Mouse (Mus musculus) midbrain, embryonic 13.5 days (tissue): Measurements from ENCODE around the gene Herc3. TPM values are rescaled to one million over a fixed set of nuclear protein-coding genes. Genes with fewer than 3 reads are reported as not detected.

Experiments used
- ATAC-seq: fragments of 200-750 bp; cut with Nextera tagmentation; 2 replicates; pipeline ENCODE4 v1.8.0; 2017; ENCODE audit warnings: mild to moderate bottlenecking, moderate TSS enrichment, moderate library complexity
- H3K27ac ChIP-seq: fragments of 300-500 bp; sonication (generic); 2 replicates; pipeline ENCODE4 v1.5.1; 2015; ENCODE audit warnings: inconsistent platforms, mild to moderate bottlenecking, moderate library complexity
- H3K27me3 ChIP-seq: fragments of 300-500 bp; sonication (generic); 2 replicates; pipeline ENCODE4 v1.6.1; 2015; ENCODE audit warnings: mild to moderate bottlenecking, inconsistent platforms
- H3K36me3 ChIP-seq: fragments of 300-500 bp; sonication (generic); 2 replicates; pipeline ENCODE4 v1.6.1; 2015; ENCODE audit warnings: mild to moderate bottlenecking, inconsistent platforms
- H3K4me1 ChIP-seq: fragments of 300-500 bp; sonication (generic); replicated peaks from 2 replicates; pipeline ENCODE4 v1.6.1; 2015; ENCODE audit warnings: inconsistent platforms
- H3K4me2 ChIP-seq: fragments of 300-500 bp; sonication (generic); replicated peaks from 2 replicates; pipeline ENCODE4 v1.6.1; 2015; ENCODE audit warnings: moderate library complexity, mild to moderate bottlenecking, inconsistent platforms
- H3K4me3 ChIP-seq: fragments of 300-500 bp; sonication (generic); replicated peaks from 2 replicates; pipeline ENCODE4 v1.5.1; 2015; ENCODE audit warnings: mild to moderate bottlenecking, inconsistent platforms
- H3K9ac ChIP-seq: fragments of 300-500 bp; sonication (generic); replicated peaks from 2 replicates; pipeline ENCODE4 v1.6.1; 2015; ENCODE audit warnings: mild to moderate bottlenecking, inconsistent platforms
- H3K9me3 ChIP-seq: fragments of 300-500 bp; sonication (generic); 2 replicates; pipeline ENCODE4 v1.6.1; 2016; ENCODE audit warnings: mild to moderate bottlenecking, inconsistent platforms
- WGBS: fragments of 180-500 bp; shearing (Covaris S2); methylation state at CpG from one replicate; pipeline ENCODE4 v1.1.7; 2015; 5-methylcytosine and 5-hydroxymethylcytosine counted together
- polyA plus RNA-seq: library from polyadenylated mRNA; unstranded; fragments of >200 nt; fragmentation: Nextera tagmentation; extraction: Ambion mirVana; gene quantifications from 2 replicates; pipeline ENCODE4 v1.2.1, GENCODE M21; 2015

Herc3 gene
- polyA plus RNA-seq, 1 experiment from 2014 or later: 19.3 TPM

DNA sequence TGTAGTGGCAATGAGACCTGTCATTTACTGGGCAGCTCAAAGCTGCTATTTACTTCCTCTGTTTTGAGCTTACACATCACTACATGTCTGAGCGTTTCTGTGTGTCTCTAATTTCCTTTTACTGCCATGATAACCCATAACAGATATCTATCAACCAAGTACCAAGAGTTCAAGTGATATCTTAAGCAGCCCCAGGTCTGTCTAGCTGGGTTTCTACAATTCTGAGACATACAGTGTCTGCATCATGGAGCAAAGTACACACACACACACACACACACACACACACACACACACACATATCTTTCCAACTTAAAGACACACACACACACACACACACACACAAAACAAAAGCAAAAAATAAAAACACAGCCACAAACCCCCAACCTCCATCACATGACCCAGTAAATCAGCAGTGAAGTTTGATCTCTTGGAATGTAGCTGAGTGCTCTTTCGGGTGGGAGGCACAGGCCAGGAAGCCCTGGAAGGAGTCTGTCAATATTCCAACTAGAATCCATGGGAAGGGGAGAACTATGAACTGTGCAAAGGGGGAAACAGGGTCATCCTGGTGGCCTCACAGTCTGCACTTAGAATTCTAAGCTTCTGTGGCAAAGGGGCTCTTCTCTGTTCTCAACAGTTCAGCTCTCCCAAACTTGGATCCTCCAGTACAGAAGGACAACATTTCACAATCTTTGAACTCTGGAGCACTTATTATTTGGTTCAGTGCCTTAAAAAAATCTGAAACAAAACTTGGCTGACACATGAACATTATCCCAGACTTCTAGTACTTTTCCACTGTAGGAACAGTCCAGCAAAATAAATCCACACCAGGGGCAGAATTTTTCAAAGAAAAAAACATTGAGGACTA lies 120.1 kb downstream of the Herc3 start:
- Histone ChIP-seq H3K27me3 (no peaks in the 10 kb centered on the region), H3K4me1 (no peaks in the 10 kb centered on the region), H3K4me2 (no peak overlapping the region), H3K9ac (no peak overlapping the region), H3K27ac (no peak overlapping the region), H3K4me3 (no peak overlapping the region), H3K9me3 (no peaks in the 10 kb centered on the region), H3K36me3 (peaks cover 26% of the 10 kb centered on the region)
- WGBS: 79% methylated on average over 2 of the region's 2 CpGs
- ATAC-seq: no peak

DNA sequence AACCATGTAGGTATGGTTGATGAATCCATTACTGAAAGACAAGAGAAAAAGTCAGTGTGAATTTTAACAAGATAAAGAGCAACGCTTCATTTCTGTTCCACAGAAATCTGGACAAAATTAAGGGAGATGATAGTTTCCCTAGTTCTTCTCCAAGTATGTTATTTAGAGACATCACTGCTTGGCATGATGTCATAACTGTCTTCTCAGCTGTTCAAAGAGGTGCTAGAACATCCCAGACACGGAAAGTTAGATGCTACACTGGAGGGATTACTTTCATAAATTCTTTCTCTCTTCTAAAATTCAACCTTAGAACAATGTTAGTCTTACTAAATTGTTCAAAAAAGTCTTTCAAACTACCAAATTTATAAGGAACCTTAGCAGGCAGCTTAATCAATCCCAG lies 129.3 kb downstream of the Herc3 start:
- ATAC-seq: no peak
- H3K4me2 ChIP-seq: no peak overlapping the region
- H3K36me3 ChIP-seq: peaks cover 4% of the 10 kb centered on the region; the same call in 1 of the 2 replicates
- H3K27me3 ChIP-seq: no peaks in the 10 kb centered on the region
- WGBS: 93% methylated on average over 2 of the region's 2 CpGs
- H3K4me1 ChIP-seq: peaks cover 11% of the 10 kb centered on the region
- H3K9me3 ChIP-seq: no peaks in the 10 kb centered on the region
- H3K27ac ChIP-seq: no peak overlapping the region
- H3K9ac ChIP-seq: no peak overlapping the region
- H3K4me3 ChIP-seq: no peak overlapping the region

DNA sequence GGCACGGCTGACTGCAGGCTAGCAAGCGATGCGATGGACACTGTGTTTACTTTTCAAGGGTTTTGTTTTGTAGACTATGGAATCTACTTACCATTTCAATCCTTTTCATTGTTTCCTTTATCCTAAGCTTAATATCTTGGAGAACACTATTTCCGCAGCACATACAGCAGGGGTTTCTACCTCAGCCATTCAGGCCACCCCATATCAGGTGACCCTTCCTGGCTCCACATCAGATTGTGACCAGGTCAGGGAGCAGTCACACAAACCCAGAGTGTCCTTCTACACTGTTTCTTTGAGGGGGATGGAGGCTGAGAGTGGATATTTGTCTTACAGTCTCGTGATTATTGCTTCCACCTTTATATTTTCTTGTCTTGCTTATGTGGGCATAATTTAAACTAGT lies 131.4 kb downstream of the Herc3 start:
- 79% methylated on average over 5 of the region's 5 CpGs for WGBS
- Histone ChIP-seq H3K9me3 (no peaks in the 10 kb centered on the region), H3K27me3 (no peaks in the 10 kb centered on the region), H3K4me2 (no peak overlapping the region), H3K27ac (no peak overlapping the region), H3K9ac (no peak overlapping the region), H3K4me3 (no peak overlapping the region), H3K4me1 (peaks cover 12% of the 10 kb centered on the region), H3K36me3 (no peaks in the 10 kb centered on the region)
- ATAC-seq: no peak

DNA sequence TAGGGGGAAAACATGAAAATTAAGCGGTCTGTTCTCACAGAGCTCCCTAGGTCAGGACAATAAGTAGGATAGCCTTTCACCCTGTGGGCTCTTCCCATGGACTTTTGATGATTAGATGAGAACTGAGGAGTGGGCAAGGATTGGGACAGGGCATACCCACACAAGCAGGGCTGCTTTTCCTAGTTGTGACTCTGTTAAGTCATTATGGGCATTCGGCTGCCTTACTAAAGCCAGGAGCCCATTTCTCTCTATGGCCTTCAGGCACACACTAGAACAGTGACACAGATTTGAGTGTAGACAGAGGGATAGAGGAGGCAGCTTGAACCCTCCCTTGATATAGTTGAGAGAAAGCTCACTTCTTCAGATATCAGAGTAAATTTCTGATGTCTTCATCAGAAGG lies 132.8 kb downstream of the Herc3 start:
- H3K4me2 ChIP-seq: no peak overlapping the region
- H3K9me3 ChIP-seq: no peaks in the 10 kb centered on the region
- H3K27me3 ChIP-seq: no peaks in the 10 kb centered on the region
- WGBS: 92% methylated on average over 2 of the region's 2 CpGs
- no peak overlapping the region for H3K27ac ChIP-seq
- H3K36me3 ChIP-seq: no peaks in the 10 kb centered on the region
- no peak for ATAC-seq
- no peak overlapping the region for H3K4me3 ChIP-seq
- H3K4me1 ChIP-seq: peaks cover 12% of the 10 kb centered on the region
- H3K9ac ChIP-seq: no peak overlapping the region

DNA sequence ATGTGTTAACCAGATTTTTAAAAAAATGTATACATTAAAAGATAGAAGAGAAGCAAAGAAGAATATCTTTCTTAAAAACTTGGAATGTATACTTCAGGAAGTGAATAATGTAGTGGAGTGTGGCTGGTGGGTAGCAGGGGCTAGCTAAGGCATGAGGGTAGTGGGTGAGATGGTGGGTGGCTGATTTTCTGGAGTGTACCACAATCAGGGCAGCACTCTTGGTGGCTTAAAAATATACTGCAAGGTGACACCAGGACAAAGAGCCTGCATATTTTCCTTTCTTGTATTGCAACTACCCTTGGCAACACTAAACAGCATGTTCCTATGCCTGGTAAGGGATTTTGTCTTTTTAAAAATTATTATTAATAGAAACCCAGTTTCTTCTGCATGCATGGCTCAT lies 133.3 kb downstream of the Herc3 start:
- no peak overlapping the region for H3K4me2 ChIP-seq
- ATAC-seq: no peak
- no peak overlapping the region for H3K4me3 ChIP-seq
- no peaks in the 10 kb centered on the region for H3K27me3 ChIP-seq
- H3K27ac ChIP-seq: no peak overlapping the region
- H3K36me3 ChIP-seq: no peaks in the 10 kb centered on the region
- peaks cover 12% of the 10 kb centered on the region for H3K4me1 ChIP-seq
- H3K9ac ChIP-seq: no peak overlapping the region
- no peaks in the 10 kb centered on the region for H3K9me3 ChIP-seq

DNA sequence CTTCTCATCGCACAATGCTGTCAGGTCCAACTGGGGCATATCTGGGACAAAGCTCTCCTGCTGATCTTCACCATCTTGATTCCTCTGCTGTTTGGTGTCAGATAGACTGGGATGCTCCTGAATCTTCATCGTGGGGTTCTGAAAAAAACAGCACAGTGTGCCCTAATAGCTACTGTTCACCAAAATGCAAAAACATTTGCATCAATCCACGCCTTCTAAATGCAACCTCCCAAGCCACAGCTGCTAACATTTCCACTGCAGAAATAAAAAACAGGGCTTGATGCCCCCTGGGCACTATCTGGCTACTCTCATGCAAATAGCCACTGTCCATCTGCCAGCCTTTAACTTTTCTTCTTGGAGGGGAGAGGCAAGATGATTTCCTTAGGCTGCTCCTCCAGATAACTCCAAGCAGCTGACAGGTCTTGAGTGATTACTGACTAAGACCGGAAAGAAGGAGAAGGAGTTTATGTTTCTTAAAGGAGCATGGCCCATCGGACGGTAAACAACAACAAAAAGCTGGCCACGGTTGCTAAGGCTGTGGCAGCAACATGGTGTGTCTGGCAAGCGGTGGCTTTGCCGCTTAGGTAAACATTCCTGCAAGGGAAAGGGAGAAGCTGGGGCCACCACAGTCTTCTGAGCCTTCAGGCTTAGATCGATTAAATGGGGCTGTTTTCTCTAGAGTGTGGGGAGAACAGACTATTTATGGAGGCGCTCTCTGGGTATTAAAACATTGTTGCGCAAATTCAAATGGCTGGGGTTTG lies 134.0 kb downstream of the Herc3 start:
- no peak overlapping the region for H3K9ac ChIP-seq
- peak overlapping the region; percentile 4; the same call in 1 of the 2 replicates for H3K4me2 ChIP-seq
- peak; percentile 69 for ATAC-seq
- H3K4me3 ChIP-seq: no peak overlapping the region
- H3K9me3 ChIP-seq: no peaks in the 10 kb centered on the region
- WGBS: 42% methylated on average over 12 of the region's 12 CpGs
- H3K4me1 ChIP-seq: peaks cover 12% of the 10 kb centered on the region
- H3K27me3 ChIP-seq: no peaks in the 10 kb centered on the region
- no peaks in the 10 kb centered on the region for H3K36me3 ChIP-seq
- H3K27ac ChIP-seq: peak overlapping the region; percentile 51; the same call in 1 of the 2 replicates

DNA sequence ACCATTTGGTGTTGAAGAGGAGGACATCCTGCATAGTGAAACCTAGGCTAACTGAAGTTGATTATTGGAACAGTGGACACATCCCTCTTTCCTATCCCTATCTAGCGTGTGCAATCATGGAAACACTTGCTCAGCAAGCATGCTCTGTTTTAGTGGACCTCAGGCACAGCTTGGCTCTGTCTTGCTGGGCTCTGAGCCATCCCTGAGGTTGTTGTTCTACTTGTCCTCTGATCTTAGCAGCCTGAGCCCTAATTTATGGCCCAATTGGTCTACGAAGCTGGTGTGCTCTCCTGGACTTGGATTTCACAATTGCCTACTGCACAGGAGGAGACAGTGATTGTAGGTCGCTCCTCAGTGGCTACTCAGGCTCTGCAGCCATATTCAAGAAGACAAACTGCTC lies 137.0 kb downstream of the Herc3 start:
- Histone ChIP-seq H3K9ac (no peak overlapping the region), H3K27me3 (no peaks in the 10 kb centered on the region), H3K36me3 (no peaks in the 10 kb centered on the region), H3K9me3 (no peaks in the 10 kb centered on the region), H3K4me3 (no peak overlapping the region), H3K27ac (no peak overlapping the region), H3K4me1 (peaks cover 12% of the 10 kb centered on the region), H3K4me2 (no peak overlapping the region)
- ATAC-seq: no peak
- WGBS: 88% methylated on average over 3 of the region's 3 CpGs

Other genes with a start within 250 kb of the Herc3 start
- gene Abcg2, start 246.9 kb upstream of the Herc3 start, polyA plus RNA-seq: 33.0 and 39.1 TPM in 2 replicates
- 135 and 148 TPM in 2 replicates for gene Nap1l5, start 75.6 kb downstream of the Herc3 start, polyA plus RNA-seq
- gene Fam13a, start 193.1 kb downstream of the Herc3 start, polyA plus RNA-seq: 8.2 and 8.6 TPM in 2 replicates